Mouse (Mus musculus): ENCODE data around the gene Ophn1. TPM values are rescaled to one million over a fixed set of nuclear protein-coding genes. Genes with fewer than 3 reads are reported as not detected.

The Ophn1 gene
- polyA plus RNA-seq (2012; rRNA removed), result 0.94 and 1.0 TPM in 2 replicates

GRCm38 (mm10) chrX:98890406-98891116 lies at the start of gene Ophn1:
Ophn1 (minus strand) TSS chrX:98891025.

GRCm38 (mm10) chrX:98936101-98936500 lies 45.3 kb upstream of the Ophn1 start, which contains the start of gene Yipf6:
Yipf6 (plus strand) TSS chrX:98936316.

Other genes with a start within 250 kb of the Ophn1 start
- gene Yipf6, start 45.3 kb upstream of the Ophn1 start, polyA plus RNA-seq (2012; rRNA removed), result 11.8 and 12.6 TPM in 2 replicates
- 4.4 and 5.0 TPM in 2 replicates for gene Stard8, start 112.2 kb upstream of the Ophn1 start, polyA plus RNA-seq (2012; rRNA removed)
- 4.5 and 5.2 TPM in 2 replicates for gene Efnb1, start 245.1 kb upstream of the Ophn1 start, polyA plus RNA-seq (2012; rRNA removed)

All from liver, embryonic 18 days (tissue).